ENCODE assay signal across 10 mouse cellular contexts in genomic region chr17:68273954-68274353, GRCm38 (mm10). TPM values are rescaled to one million over a fixed set of nuclear protein-coding genes. Genes with fewer than 3 reads are reported as not detected.
A peak's percentile ranks its signal among the peaks of the same experiment; 100 is the strongest.
DNase-seq lines count a peak whose midpoint lies in the region; ATAC-seq lines count a peak whose summit lies in the region.
"Had no signal": no experiment of that assay in that cellular context is flagged by ENCODE, and none has a peak within 500 bp of the region (broad histone marks: within the 10 kb centered on the region; RNA-seq: fewer than 3 reads in every experiment).

No protein-coding gene starts in this region.

- peaks cover 5% of the 10 kb centered on the region; the same call in 1 of the 2 replicates for H3K4me1 ChIP-seq in kidney, embryonic 14.5 days (ENCODE audit: control insufficient read depth, insufficient read depth, low read length)
- peaks cover 6% of the 10 kb centered on the region for H3K4me1 ChIP-seq in embryonic facial prominence, embryonic 14.5 days (ENCODE audit: control insufficient read depth, insufficient read depth, low read length)
- peaks cover 8% of the 10 kb centered on the region; the same call in 1 of the 2 replicates for H3K4me1 ChIP-seq in intestine, embryonic 15.5 days (replicated peaks)

- peak overlapping the region; percentile 34; the same call in 1 of the 2 replicates for H3K9ac ChIP-seq in kidney, embryonic 14.5 days (ENCODE audit: low read depth, low read length)
- H3K9ac ChIP-seq in embryonic facial prominence, embryonic 14.5 days (ENCODE audit: low read depth, low read length): peak overlapping the region; percentile 57
- H3K9ac ChIP-seq in intestine, embryonic 15.5 days: 0 out of 2 replicates have a peak overlapping the region, but pooled peaks have one; percentile 9

- ATAC-seq in kidney, embryonic 14.5 days (ENCODE audit: low FRiP score, low TSS enrichment): peak; percentile 74
- ATAC-seq in embryonic facial prominence, embryonic 14.5 days (ENCODE audit: low read depth): 0 out of 2 replicates have a peak, but pooled peaks have one; percentile 26
- ATAC-seq in intestine, embryonic 15.5 days: peak; percentile 55
- ATAC-seq: Patski had no signal

- H3K36me3 ChIP-seq in kidney, embryonic 14.5 days (ENCODE audit: control insufficient read depth, insufficient read depth, low read length): no peaks in the 10 kb centered on the region
- H3K36me3 ChIP-seq in embryonic facial prominence, embryonic 14.5 days (ENCODE audit: control insufficient read depth, insufficient read depth, low read length): no peaks in the 10 kb centered on the region
- no peaks in the 10 kb centered on the region for H3K36me3 ChIP-seq in intestine, embryonic 15.5 days

- WGBS in kidney, embryonic 14.5 days: 9% methylated on average over 12 of the region's 14 CpGs
- 12% methylated on average over 8 of the region's 14 CpGs for WGBS in embryonic facial prominence, embryonic 14.5 days
- 12% methylated on average over 14 of the region's 14 CpGs for WGBS in intestine, embryonic 15.5 days

- no peaks in the 10 kb centered on the region for H3K9me3 ChIP-seq in kidney, embryonic 14.5 days (ENCODE audit: control insufficient read depth, low read length)
- no peaks in the 10 kb centered on the region for H3K9me3 ChIP-seq in embryonic facial prominence, embryonic 14.5 days (ENCODE audit: control insufficient read depth, low read length)
- H3K9me3 ChIP-seq in intestine, embryonic 15.5 days: no peaks in the 10 kb centered on the region

- peaks cover 23% of the 10 kb centered on the region; the same call in 1 of the 2 replicates for H3K27me3 ChIP-seq in kidney, embryonic 14.5 days (ENCODE audit: control insufficient read depth, insufficient read depth, low read length)
- peaks cover 20% of the 10 kb centered on the region for H3K27me3 ChIP-seq in embryonic facial prominence, embryonic 14.5 days (replicated peaks; ENCODE audit: control insufficient read depth, insufficient read depth, low read length)
- peaks cover 7% of the 10 kb centered on the region for H3K27me3 ChIP-seq in intestine, embryonic 15.5 days (replicated peaks)

- no peak for DNase-seq in kidney, adult 8-10 months
- no peak for DNase-seq in embryonic facial prominence, embryonic 14.5 days (ENCODE audit: low spot score)
- DNase-seq in neural tube, embryonic 10.5 days (ENCODE audit: extremely low spot score, low spot score): peak; percentile 20
- no peak for DNase-seq in gastrocnemius, postnatal 25 days
- DNase-seq in embryo, embryonic 10.5 days (ENCODE audit: low spot score): no peak
- no peak for DNase-seq in embryo, embryonic 9.5 days (ENCODE audit: extremely low spot score)

- no peak overlapping the region for H3K27ac ChIP-seq in kidney, embryonic 14.5 days (ENCODE audit: low read depth, low read length)
- no peak overlapping the region for H3K27ac ChIP-seq in embryonic facial prominence, embryonic 14.5 days (replicated peaks; ENCODE audit: low read depth, low read length)
- no peak overlapping the region for H3K27ac ChIP-seq in intestine, embryonic 15.5 days

- H3K4me2 ChIP-seq in kidney, embryonic 14.5 days (replicated peaks; ENCODE audit: low read depth, low read length): peak overlapping the region; percentile 87
- H3K4me2 ChIP-seq in embryonic facial prominence, embryonic 14.5 days (ENCODE audit: low read depth, low read length): peak overlapping the region; percentile 94
- H3K4me2 ChIP-seq in intestine, embryonic 15.5 days (replicated peaks): peak overlapping the region; percentile 98

- H3K4me3 ChIP-seq in kidney, embryonic 14.5 days (ENCODE audit: low read length): peak overlapping the region; percentile 45
- H3K4me3 ChIP-seq in embryonic facial prominence, embryonic 14.5 days (ENCODE audit: low read depth, low read length): peak overlapping the region; percentile 42
- peak overlapping the region; percentile 46 for H3K4me3 ChIP-seq in intestine, embryonic 15.5 days (replicated peaks)

RNA-seq across cellular contexts. Expression of gene L3mbtl4, which starts 0.4 kb away (rescaled TPM):
- polyA plus RNA-seq in kidney, embryonic 14.5 days (2014; fragmentation: Nextera tagmentation; extraction: Ambion mirVana): 0.50 and 0.57 TPM in 2 replicates
- 0.14 and 0.22 TPM in 2 replicates for polyA plus RNA-seq in embryonic facial prominence, embryonic 14.5 days (2014; fragmentation: Nextera tagmentation; extraction: Ambion mirVana)
- 0.44 and 0.97 TPM in 2 replicates for polyA plus RNA-seq in intestine, embryonic 15.5 days (2015; fragmentation: Nextera tagmentation; extraction: Ambion mirVana)
- total RNA-seq in gastrocnemius, postnatal 25 days (2021): under 1 TPM in 1 of 2 experiments, not detected in 1; 0.10 TPM
- polyA plus RNA-seq: small intestine, adult 2 months had no signal
